Mouse (Mus musculus) heart, embryonic 11.5 days (tissue): ENCODE measurements around the gene Col4a3. TPM values are rescaled to one million over a fixed set of nuclear protein-coding genes. Genes with fewer than 3 reads are reported as not detected.

Source experiments
- polyA plus RNA-seq: library from polyadenylated mRNA; unstranded; fragments of >200 nt; fragmentation: Nextera tagmentation; extraction: Ambion mirVana; gene quantifications from 2 replicates; pipeline ENCODE4 v1.2.1, GENCODE M21; 2014

The Col4a3 gene
- polyA plus RNA-seq, 1 experiment from 2014 or later = 0.54 TPM

Other genes with a start within 250 kb of the Col4a3 start
- gene Col4a4, start 72 bp upstream of the Col4a3 start, polyA plus RNA-seq = 0.31 and 0.38 TPM in 2 replicates
- 220 and 228 TPM in 2 replicates for gene Mff, start 138.0 kb downstream of the Col4a3 start, polyA plus RNA-seq
- gene Tm4sf20, start 181.5 kb downstream of the Col4a3 start, polyA plus RNA-seq = 0.29 TPM in 1 of 2 replicates, not detected in the other
- gene Gm47791, start 184.3 kb downstream of the Col4a3 start, polyA plus RNA-seq = not detected in 2 replicates